Mouse (Mus musculus) cerebellum, adult 11-12 months (tissue): ENCODE measurements at regions not wholly inside any gene's neighbourhood (a gene's known extent, or its start where the extent isn't known, plus 50 kb on each side); places are given as distances from the start of the nearest gene placed in this dataset.

Experiments used
- DNase-seq: peaks from one replicate; pipeline ENCODE4 v3.0.0; 2022

DNA sequence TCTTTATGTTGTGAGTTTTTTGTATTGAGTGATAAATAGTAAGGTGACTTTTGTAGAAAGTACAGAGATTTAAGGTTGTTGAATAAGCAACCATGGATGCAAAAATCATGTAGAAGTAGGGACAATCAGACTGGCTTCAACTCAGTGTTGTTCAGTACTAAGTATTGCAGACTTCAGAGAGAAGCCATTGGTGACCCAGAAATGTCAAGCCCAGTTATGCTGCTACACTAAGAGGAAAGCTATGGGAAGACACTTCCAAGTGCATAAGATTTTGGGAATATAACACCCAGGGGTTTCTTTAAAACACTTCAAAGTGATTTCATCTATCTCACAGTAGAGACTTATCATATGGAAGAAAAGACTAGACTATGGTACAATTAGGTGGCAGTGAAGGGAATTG is 154.8 kb upstream of the Tle4 start:
- no peak for DNase-seq

DNA sequence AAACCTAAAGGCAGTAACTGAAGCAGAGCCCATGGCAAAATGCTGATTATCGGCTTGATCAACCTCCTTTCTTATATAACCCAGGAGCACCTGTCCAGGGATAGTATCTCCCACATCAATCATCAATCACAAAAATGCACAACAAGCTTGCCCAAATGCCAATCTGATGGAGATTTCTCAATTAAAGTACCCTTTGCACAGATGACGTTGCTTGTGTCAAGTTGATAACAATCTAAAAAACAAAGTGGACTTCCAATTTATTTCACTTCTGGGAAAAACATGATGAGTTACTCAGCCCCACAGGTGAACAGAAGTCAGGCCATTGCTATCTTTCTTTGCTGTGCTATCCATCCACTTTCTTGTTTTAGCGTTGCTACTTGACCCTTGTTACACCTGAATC is 144.5 kb upstream of the Tle4 start:
- DNase-seq = no peak

DNA sequence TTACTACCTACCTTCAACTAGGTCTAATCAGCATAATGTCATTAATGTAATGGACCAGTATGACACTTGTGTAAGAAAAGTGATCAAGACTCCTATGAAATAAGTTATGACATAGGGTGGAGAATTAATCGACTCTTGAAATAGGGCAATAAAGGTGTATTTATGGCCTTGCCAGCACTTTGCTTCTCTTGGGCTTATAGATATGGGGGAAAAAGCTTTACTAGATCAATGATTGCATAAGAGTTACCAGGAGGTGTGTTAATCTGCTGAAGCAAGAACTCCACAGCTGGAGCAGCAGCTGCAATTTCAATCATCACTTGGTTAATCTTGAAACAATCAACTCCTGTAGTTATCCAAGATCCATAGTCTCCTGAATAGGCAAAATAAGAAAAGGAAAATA is 143.1 kb upstream of the Tle4 start:
- DNase-seq = no peak

DNA sequence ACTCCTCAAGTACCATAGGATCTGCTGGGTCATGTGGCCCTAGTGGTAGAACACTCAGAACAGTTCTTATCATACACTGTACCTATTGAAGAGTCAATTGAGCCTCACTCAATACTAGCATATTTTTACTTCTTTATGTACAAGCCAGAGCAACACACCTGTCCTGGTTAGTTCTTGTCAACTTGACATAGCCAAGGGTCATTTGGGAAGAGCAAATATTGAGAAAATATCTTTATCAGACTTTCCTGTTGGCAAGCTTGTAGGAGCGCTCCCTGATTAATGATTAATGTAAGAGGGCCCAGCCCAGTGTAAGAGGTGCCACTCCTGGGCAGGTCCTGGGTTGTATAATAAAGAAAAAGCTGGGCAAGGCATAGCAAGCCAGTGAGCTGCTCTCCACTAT is 142.3 kb upstream of the Tle4 start:
- DNase-seq = no peak

DNA sequence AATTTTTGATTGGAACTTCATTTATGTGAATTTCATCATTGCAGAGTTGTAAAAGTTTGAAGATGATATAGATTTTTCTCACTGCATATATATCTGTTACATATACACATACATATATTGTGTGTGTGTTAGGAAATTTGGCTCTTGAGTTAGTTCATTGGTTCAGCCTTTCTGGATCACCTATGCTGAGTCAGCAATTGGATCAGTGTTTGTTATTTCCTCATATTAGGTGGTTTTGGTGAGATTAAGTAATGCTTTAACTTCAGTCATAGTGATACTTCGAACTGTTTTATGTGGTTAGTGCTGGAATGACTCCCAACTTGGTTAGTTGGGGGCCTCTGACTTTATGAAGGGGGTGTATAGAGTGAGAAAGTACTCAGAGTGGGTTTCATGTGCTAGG is 138.7 kb upstream of the Tle4 start:
- DNase-seq = no peak

DNA sequence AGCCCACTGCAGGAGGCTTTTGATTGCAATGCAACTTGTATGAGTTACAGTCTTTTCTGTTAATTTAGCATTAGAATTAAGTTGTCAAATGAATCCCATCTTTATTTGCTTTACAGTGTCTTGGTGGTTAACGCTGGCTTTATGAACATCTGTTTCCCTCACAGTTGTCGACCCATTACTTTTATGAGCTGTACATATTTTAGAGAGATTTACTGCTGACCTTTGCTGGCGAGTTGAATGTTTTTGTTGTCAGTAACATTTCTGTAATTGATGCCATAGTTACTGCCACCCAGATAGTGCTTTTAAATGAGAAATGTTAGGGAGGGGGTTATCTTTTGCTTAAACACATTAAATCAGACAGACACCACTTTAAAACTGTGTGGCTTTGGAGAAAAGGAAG is 127.5 kb upstream of the Tle4 start:
- no peak for DNase-seq

DNA sequence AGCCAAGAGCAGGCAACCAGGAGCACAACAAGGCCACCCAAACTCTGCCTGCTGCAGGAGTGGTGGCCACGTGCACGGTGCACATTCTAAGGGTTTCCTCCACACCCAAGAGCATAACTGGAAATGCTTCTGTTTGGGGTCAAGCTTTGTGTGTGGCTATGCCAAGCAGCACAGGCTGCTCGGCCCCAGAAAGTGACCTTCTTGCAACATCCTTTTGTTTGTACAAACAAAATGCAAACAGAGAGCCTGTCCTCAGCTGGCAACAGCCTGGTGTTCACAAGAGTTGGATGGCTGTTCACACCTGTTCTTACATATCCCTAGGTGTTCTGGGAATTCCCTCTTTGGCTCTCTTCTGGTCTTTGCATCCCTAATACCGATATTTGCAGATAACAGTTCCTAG is 126.8 kb upstream of the Tle4 start:
- DNase-seq = no peak

DNA sequence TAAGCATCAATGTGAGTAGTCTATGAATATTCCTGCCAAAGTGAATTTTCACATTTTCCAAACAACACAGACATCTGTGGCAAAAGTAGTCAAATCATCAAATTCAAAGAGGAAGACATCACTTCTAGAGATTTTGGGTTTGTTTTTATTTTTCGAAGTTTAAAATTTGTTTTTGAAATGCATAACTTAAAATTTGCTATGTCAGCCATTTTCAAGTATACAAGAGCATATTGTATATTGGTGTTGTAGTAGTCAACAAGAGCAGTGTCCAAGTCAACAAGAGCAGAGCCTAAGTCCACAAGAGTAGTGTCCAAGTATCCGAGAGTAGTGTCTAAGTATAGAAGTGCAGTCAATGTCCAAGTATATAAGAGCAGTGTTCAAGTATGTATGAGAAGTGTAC is 107.9 kb upstream of the Tle4 start:
- DNase-seq = no peak

DNA sequence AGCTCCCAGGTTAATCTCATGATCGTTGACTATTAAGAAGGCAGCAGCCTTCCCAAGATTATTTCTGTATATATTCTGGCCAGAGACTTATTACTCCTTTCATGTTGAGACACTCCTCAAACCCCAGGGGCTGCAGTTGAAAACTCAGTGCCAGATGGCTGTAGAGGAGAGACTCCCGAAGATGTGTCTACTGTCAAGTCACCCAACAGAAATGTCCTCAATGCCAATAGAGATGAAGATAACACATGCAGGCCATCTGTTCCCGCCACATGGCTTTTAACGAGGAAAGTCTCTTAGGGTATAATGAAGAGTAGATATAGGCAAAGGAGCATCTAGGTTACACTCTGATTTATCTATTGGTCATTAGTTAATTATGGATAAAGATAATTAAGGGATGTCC is 103.3 kb upstream of the Tle4 start:
- no peak for DNase-seq

DNA sequence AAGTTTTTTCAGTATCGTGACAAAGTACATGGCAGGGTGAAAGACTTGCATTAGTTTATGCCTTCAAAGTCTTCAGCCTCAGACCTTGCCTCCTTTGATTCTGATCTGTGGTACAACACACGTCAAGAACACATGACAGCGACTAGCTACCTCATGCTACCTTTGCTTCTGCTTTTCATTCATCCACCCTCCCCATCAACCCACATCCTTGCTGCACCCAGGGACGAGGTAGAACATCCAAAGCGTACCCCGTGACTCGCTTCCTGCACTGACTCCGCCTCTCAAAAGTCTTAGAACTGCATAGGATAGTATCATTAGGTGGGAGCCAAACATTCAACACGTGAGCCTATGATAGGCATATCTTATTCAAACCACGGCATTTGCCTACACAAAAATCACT is 97.5 kb upstream of the Tle4 start:
- DNase-seq = no peak

DNA sequence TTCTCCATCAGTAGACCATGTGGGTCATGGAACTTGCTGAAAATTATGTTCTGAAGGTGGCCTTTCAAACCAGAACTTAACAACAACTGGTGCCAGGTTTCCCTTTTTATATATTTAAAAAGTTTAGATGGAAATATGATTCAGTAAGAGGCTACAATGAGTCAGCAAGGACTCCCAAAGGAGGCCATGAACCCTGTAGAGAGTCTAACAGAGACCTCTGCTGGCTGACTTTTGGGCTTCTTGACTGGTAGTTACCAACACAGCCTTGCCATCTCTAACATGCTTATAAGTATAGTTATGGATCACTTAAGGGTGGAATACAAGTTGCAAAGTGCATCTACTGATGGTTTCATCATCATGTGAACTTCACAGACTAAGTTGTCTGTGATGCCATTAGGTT is 94.3 kb upstream of the Tle4 start:
- DNase-seq = no peak

DNA sequence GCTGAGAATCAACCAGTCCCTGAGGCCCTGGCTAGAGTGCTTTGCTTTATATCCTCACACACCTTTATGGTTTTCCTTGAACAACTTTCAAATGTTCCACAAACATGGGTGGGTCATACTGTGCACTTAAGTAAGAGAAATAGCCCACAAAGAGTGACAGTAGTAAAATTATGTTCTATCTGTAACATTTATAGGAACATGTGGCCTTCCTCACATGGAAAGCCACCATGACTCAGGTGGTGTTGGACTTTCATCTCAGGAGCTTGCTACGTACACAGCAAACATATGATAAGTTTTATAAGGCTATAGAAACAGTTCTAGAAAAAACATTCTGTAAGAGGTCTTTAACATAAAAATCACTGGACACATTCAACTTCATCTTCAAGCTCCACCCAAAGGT is 87.8 kb upstream of the Tle4 start:
- no peak for DNase-seq

DNA sequence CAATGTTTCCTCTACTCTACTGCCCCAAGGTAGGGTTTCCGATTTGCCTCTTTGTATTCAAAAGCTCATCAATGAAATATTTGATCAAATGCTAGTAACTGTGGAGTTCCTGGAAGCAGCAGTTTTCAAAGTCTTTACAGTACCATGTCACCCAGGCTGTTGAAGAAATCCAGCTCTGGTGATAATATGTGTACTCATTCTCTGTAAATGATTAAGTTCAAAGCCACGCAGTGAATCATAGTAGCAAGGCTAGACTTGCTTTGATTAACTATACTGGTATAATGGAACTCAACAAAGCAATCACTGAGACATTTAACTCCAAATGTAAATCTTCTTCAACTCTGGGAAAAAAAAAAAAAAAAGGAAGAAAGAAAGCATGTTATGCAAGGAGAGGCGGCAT is 86.8 kb upstream of the Tle4 start:
- DNase-seq = no peak

DNA sequence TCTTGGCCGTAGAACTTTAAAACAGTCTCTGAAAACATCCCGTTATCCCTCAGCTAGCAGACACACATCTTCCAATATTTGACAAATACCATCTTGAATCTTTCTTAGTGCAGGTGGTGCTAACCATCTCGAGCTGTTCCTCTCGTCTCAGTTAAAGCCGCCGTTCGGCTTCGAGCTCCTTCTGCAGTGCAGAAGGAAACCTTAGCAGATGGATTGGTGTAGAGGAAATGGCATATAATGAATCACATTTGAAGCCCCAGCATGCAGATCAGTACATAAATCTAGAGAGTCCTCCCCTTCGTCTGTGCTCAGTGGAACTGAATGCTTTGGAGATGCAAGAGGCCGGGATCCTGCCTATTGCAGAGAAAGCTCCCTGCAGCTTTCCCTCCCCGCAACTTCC is 83.5 kb upstream of the Tle4 start:
- DNase-seq = no peak

DNA sequence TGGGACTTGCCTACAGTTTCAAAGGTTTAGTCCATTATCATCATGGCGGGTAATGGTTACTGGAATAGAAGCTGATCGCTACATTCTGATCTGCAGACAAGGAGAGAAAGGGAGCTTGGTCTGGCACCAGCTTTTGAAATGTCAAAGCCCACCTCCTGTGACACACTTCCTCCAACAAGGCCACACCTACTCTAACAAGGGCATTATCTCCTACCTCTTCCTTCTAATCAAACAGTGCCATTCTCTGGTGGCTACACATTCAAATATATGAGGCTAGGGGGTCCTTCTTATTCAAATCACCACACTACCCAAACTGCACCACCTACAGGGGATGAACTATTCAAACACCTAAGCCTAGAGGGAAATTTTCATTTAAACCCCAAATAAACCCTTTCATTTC is 81.9 kb upstream of the Tle4 start:
- DNase-seq = no peak

DNA sequence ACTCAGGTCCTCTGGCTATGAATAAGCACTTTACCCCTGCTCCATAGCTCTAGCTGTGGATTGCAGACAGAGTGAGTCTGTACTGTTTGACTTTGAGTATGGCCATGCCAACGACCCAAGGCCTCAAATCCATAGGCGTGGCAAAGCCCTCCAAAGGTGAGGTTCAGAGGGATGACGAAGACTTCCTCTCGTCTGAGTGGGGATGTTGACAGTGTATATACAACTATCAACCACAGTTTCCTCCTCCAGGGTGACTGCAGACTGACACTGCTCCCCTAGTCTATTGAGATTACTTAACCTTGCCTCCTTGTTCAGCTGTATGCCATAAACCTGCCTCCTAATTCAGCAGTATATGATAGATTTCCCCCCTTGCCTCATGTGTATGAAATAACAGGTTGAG is 80.7 kb upstream of the Tle4 start:
- DNase-seq = no peak

DNA sequence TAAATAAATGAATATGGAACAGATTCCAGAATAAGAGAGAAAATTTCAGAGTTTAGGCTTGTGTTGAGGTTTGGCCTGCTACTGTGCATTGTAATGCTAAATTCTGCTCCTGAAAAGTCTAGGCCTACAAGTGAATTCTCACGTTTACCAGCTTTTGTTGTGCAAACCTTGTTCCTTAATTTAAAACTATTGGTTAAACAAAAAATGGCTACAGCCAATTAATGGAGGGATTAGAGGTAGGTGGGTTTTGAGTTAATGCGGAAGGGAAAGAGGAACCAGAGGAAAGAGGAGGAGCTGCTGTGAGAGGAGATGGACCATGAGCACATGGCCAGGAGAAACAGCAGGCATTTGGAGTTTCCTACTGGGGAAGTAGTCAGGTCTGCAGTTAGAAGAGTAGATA is 79.1 kb upstream of the Tle4 start:
- no peak for DNase-seq

DNA sequence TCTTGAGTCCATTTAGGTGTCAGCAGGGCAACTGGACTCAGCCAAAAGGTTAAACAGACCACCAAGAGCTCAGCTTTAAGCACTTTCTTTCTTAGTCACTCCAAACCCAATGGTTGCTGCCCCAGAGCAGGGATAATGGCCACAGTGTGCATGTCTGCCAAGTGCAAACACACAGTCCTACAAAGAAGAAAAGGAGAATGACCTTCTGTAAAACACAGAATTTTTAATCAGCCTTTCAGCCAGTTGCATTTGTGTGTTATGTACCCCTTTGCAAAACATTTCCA is 72.9 kb upstream of the Tle4 start:
- DNase-seq = no peak

DNA sequence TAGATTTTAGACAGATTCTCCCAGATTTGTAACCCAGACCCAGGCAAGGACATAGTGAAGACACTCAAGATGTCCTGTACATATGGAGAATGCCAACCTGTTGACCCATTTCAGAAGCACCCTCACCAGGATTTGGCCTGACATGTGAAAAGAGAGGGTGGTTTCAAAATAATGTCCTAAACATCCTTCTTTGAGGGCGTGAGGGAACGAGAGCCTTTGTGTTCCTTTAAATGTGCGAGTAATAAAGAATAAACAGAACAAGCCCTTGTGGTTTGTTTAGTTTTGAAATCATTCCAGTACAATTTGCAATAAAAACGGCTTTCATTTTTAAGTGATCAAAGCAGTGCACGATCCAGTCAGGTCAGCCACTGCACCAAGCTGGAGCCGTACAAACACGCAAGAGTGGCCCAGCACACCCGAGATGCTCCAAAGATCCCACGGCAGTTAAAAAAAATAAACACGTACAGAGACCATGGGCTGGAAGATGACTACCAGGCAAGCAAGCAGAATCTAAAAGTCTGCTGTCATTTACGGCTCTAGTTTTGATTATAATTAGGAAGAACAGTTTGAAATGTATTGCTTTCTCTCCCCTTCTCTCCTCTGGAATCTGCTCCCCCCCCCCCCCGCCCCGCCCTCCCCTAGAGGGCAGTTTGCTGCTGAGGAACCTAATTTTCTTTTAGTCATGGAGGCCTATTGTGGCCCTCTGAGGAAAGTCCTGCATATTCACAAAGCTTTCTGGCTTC is 72.4 kb upstream of the Tle4 start:
- no peak for DNase-seq

DNA sequence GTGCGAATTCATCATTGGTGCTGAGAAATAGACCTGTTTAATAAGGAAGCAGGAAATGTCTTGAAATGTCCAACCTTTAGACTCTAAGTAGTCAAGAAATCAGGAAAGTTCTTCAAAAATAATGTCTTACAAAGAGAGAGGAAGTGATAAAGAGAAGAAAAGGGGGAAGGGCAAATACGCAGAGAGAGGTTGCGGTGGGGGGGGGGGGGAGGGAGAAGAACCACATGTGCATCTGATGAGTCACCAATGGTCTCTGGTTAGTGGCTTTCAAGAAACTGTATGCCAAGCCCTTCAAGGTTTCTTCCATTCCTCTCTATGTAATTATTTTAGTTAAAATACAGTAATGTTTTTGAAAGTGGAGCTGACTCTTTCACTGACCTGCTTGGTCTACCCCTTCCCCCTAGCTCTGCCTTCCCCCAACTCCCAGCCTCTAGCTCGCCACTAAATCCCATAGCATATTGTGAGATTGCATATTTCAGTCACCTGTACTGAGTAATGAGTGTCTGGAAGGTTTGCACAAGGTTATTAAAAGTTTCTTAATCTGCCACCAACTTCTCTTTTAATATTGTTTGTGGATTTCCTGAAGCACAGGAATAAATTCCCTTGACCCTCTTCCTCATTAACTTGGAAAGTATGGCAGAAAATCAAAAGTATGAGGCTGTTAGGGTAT is 70.8 kb upstream of the Tle4 start:
- DNase-seq = no peak

DNA sequence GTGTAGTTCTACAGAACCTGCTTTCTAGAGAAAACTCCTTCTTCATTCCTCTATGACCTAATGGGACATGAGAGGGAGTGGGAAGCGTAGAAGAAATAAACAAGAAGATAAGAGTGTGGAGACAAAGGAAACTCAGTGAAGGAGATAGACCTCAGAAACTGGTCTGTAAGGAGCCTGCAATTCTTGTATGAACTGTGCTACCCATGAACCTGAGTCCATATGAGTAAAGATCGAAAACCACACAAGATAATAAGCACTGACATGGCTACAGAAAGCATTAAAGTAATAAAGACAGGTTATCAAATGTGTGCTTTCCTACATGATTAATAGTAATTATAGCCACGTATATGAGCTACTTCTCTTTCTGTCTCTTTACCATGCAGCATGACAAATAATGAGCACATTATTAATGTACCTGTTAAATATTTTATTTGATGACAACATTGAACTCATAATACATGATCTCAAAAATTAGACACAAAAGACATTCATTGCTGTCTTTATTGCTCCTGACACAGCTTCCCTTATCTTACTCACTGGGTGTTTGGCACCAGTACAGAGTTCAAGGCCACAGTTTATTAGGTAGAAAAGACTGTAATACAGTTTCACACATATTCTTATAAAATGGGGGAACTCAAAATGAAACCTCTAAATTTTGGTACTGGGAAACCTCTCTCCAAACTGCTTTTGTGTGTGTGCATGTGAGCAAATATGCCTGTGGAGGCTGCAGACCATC is 67.0 kb upstream of the Tle4 start:
- DNase-seq = no peak

DNA sequence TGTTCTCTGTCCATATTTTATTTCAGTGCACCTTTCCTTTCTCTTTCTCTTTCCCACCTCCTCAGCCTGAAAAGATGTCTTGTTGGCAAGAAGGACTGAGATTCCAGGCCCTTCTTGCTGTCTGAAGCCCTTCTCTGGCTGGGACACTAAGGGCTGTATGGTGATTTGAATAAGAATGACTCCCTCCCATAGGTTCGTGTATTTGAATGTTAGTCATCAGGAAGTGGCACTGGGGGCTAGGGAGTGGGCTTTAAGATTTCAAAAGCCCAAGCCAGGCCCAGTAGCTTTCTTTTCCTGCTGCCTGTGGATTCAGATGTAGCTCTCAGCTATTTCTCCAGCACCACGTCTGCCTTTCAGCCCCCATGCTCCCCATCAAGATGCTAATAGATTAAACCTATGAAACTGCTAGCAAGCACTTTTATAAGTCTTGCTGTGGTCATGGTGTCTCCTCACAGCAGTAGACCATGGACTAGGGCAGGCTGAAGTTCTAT is 66.3 kb upstream of the Tle4 start:
- DNase-seq = no peak

DNA sequence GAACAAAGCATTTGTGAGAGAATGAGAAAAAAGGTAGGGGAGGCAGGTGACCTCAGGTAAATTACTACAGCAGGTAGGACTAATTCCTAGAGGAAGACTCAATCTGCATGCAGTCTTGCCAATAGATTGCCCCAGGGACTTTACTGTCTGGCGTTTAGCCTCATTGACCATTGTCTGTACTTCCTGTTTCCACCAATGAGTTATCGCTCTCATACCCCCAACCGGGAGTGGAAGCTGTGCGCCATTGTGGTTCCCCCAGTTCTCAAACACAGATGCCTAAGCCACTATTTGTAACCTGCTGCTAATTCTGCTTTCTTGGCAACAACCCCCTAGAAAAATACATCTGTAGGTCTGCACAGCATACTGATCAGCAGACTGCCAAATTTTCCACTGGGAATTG is 65.5 kb upstream of the Tle4 start:
- DNase-seq = no peak

DNA sequence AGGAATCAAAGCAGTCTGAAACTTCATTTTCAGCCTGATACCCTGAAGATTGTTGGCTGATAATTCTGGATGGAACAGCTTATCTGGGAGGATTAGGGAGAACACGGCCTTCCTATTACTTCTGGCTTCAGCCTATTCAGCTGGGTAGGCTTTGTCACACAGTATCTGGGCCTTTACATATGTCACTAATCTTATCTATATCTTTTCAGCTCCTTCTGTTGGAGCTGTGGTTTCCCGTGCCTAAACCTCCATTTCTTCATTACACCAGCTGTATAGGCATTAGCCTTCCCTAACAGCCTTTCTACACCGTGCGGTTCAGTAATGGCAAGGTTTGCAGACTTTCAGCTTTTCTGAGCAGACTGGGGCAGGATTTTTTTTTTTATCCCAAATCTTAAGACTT is 61.9 kb upstream of the Tle4 start:
- no peak for DNase-seq

DNA sequence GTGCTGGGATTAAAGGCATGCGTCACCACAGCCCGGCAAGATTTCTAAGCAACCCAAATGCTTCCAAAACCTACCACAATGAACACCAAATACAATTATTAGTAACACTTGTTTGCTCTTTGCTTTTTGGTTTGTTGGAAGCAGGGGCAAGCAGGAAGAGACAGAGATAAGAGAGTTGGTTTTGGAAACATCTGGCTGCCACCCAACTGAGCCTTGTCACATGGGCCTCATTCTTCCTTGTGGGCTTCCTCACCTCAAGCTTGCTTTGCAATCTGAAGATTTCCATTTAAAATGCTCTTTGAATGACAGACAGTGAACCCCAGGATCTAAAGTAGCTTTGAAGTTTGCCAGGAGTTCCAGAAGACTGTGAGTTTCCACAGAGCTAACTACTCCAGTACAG is 60.6 kb upstream of the Tle4 start:
- no peak for DNase-seq
